In genomic region chr11:52419861-52420260, GRCm38 (mm10) we compare ENCODE assay signal across 23 mouse cellular contexts.
"Had no signal": no experiment of that assay in that cellular context is flagged by ENCODE, and none has a peak within 500 bp of the region (broad histone marks: within the 10 kb centered on the region; RNA-seq: fewer than 3 reads in every experiment).

No protein-coding gene starts in this region.

- H3K36me3 ChIP-seq: heart, embryonic 10.5 days; heart, embryonic 12.5 days; hindbrain, embryonic 10.5 days; hindbrain, embryonic 12.5 days; intestine, embryonic 15.5 days; limb, embryonic 10.5 days; limb, embryonic 12.5 days; liver, embryonic 13.5 days; liver, embryonic 15.5 days had no signal

- H3K27ac ChIP-seq: gastrocnemius, adult 2 months; heart, embryonic 10.5 days; hindbrain, embryonic 10.5 days; hindbrain, embryonic 12.5 days; hindbrain, embryonic 14.5 days; intestine, embryonic 15.5 days; kidney, postnatal 0 days; layer of hippocampus, adult 2 months; left cerebral cortex, adult 2 months; limb, embryonic 10.5 days; limb, embryonic 12.5 days; liver, embryonic 13.5 days; liver, embryonic 15.5 days had no signal

- H3K27me3 ChIP-seq: heart, embryonic 12.5 days; intestine, embryonic 15.5 days; liver, embryonic 15.5 days had no signal

- DNase-seq: gastrocnemius, adult 2 months; gastrocnemius, postnatal 10 days; gastrocnemius, postnatal 25 days; heart, adult 18-20 months; heart, postnatal 10 days; heart, postnatal 4 days; liver, embryonic 13.5 days had no signal

- H3K4me2 ChIP-seq: heart, embryonic 12.5 days; hindbrain, embryonic 12.5 days; hindbrain, embryonic 14.5 days; intestine, embryonic 15.5 days; limb, embryonic 12.5 days; liver, embryonic 11.5 days; liver, embryonic 13.5 days; liver, embryonic 15.5 days had no signal

- H3K9ac ChIP-seq: heart, embryonic 12.5 days; hindbrain, embryonic 12.5 days; hindbrain, embryonic 14.5 days; intestine, embryonic 15.5 days; limb, embryonic 12.5 days; liver, embryonic 13.5 days; liver, embryonic 15.5 days had no signal

- ATAC-seq: forebrain, embryonic 16.5 days; hindbrain, embryonic 16.5 days; inflammation-experienced regulatory T-cells, adult 6 months; intestine, embryonic 15.5 days had no signal

- H3K4me1 ChIP-seq: heart, embryonic 10.5 days; heart, embryonic 12.5 days; hindbrain, embryonic 10.5 days; hindbrain, embryonic 12.5 days; liver, embryonic 13.5 days; liver, embryonic 15.5 days had no signal

- H3K9me3 ChIP-seq: heart, embryonic 10.5 days; heart, embryonic 12.5 days; hindbrain, embryonic 10.5 days; hindbrain, embryonic 12.5 days; intestine, embryonic 15.5 days; limb, embryonic 10.5 days; limb, embryonic 12.5 days; liver, embryonic 13.5 days; liver, embryonic 15.5 days had no signal

- H3K4me3 ChIP-seq: gastrocnemius, adult 2 months; heart, embryonic 10.5 days; heart, embryonic 12.5 days; hindbrain, embryonic 10.5 days; hindbrain, embryonic 12.5 days; intestine, embryonic 15.5 days; layer of hippocampus, adult 2 months; left cerebral cortex, adult 2 months; limb, embryonic 10.5 days; limb, embryonic 12.5 days; liver, embryonic 13.5 days; liver, embryonic 15.5 days had no signal
